Mouse (Mus musculus) embryonic facial prominence, embryonic 11.5 days (tissue): Measurements from ENCODE around the gene Capg. TPM values are rescaled to one million over a fixed set of nuclear protein-coding genes. Genes with fewer than 3 reads are reported as not detected.

Source experiments
- ATAC-seq: fragments of 200-750 bp; cut with Nextera tagmentation; replicated peaks from 2 replicates; pipeline ENCODE4 v1.8.0; 2017; ENCODE audit warnings: low read depth; ENCODE audit not compliant: insufficient number of reproducible peaks, low FRiP score, low TSS enrichment
- DNase-seq: peaks from one replicate; pipeline ENCODE4 v3.0.0-alpha.2; 2015; ENCODE audit warnings: low spot score
- H3K27ac ChIP-seq: fragments of 300-500 bp; sonication (generic); replicated peaks from 2 replicates; pipeline ENCODE4 v1.5.1; 2014; ENCODE audit warnings: mild to moderate bottlenecking, low read depth, low read length, control low read depth
- H3K27me3 ChIP-seq: fragments of 300-500 bp; sonication (generic); 2 replicates; pipeline ENCODE4 v1.6.1; 2014; ENCODE audit warnings: mild to moderate bottlenecking, low read length, moderate library complexity, mixed read lengths; ENCODE audit not compliant: control insufficient read depth, insufficient read depth
- H3K36me3 ChIP-seq: fragments of 300-500 bp; sonication (generic); replicated peaks from 2 replicates; pipeline ENCODE4 v1.6.1; 2014; ENCODE audit warnings: low read depth, mild to moderate bottlenecking, low read length, moderate library complexity, mixed read lengths; ENCODE audit not compliant: control insufficient read depth, insufficient read depth
- H3K4me1 ChIP-seq: fragments of 300-500 bp; sonication (generic); 2 replicates; pipeline ENCODE4 v1.6.1; 2014; ENCODE audit warnings: low read length, mixed read lengths; ENCODE audit not compliant: control insufficient read depth, insufficient read depth
- H3K4me2 ChIP-seq: fragments of 300-500 bp; sonication (generic); 2 replicates; pipeline ENCODE4 v1.6.1; 2014; ENCODE audit warnings: low read depth, mild to moderate bottlenecking, control low read depth, low read length, moderate library complexity
- H3K4me3 ChIP-seq: fragments of 300-500 bp; sonication (generic); 2 replicates; pipeline ENCODE4 v1.5.1; 2014; ENCODE audit warnings: low read depth, low read length, control low read depth
- H3K9ac ChIP-seq: fragments of 300-500 bp; sonication (generic); replicated peaks from 2 replicates; pipeline ENCODE4 v1.6.1; 2014; ENCODE audit warnings: mild to moderate bottlenecking, control low read depth, low read length
- H3K9me3 ChIP-seq: fragments of 300-500 bp; sonication (generic); replicated peaks from 2 replicates; pipeline ENCODE4 v1.6.1; 2016; ENCODE audit warnings: mild to moderate bottlenecking, low read length, inconsistent platforms, mixed read lengths; ENCODE audit not compliant: control insufficient read depth
- WGBS: fragments of 180-500 bp; shearing (Covaris S2); extraction: QIAGEN DNeasy Blood & Tissue Kit; methylation state at CpG from one replicate; pipeline ENCODE4 v1.1.7; 2014; 5-methylcytosine and 5-hydroxymethylcytosine counted together
- polyA plus RNA-seq: library from polyadenylated mRNA; unstranded; fragments of >200 nt; fragmentation: Nextera tagmentation; extraction: Ambion mirVana; gene quantifications from 2 replicates; pipeline ENCODE4 v1.2.1, GENCODE M21; 2014

Capg gene
- polyA plus RNA-seq, 1 experiment from 2014 or later: 17.5 TPM

- no peaks in the 10 kb centered on the region for H3K4me1 ChIP-seq
- DNase-seq (no peak), ATAC-seq (no peak)
- H3K4me3 ChIP-seq: no peak overlapping the region
- H3K9ac ChIP-seq: no peak overlapping the region
- H3K4me2 ChIP-seq: no peak overlapping the region
- no peaks in the 10 kb centered on the region for H3K9me3 ChIP-seq
- 94% methylated on average over 4 of the region's 4 CpGs for WGBS
- 0 out of 2 replicates have a peak, but pooled peaks cover 2% of the 10 kb centered on the region for H3K36me3 ChIP-seq
- no peak overlapping the region for H3K27ac ChIP-seq
- H3K27me3 ChIP-seq: no peaks in the 10 kb centered on the region
These were observed 64.5 kb downstream of the Capg start for GRCm38 (mm10) chr6:72608662-72609184.

- Histone ChIP-seq H3K4me2 (no peak overlapping the region), H3K9ac (no peak overlapping the region), H3K27me3 (no peaks in the 10 kb centered on the region), H3K4me3 (no peak overlapping the region), H3K36me3 (0 out of 2 replicates have a peak, but pooled peaks cover 2% of the 10 kb centered on the region), H3K4me1 (0 out of 2 replicates have a peak, but pooled peaks cover under 1% of the 10 kb centered on the region), H3K27ac (no peak overlapping the region), H3K9me3 (no peaks in the 10 kb centered on the region)
- DNase-seq (no peak), ATAC-seq (no peak)
- 91% methylated on average over 4 of the region's 4 CpGs for WGBS
These were observed 66.1 kb downstream of the Capg start for GRCm38 (mm10) chr6:72610261-72610660.

Other genes starting within 250 kb of the Capg start
- not detected in 2 replicates for gene Sftpb, start 239.8 kb upstream of the Capg start, polyA plus RNA-seq
- gene Usp39, start 199.2 kb upstream of the Capg start, polyA plus RNA-seq: 107 and 111 TPM in 2 replicates
- 16.4 and 19.8 TPM in 2 replicates for gene 0610030E20Rik, start 197.1 kb upstream of the Capg start, polyA plus RNA-seq
- 7.9 and 9.0 TPM in 2 replicates for gene Tmem150a, start 188.9 kb upstream of the Capg start, polyA plus RNA-seq
- gene Rnf181, start 177.4 kb upstream of the Capg start, polyA plus RNA-seq: 95.1 and 96.7 TPM in 2 replicates
- 13.5 and 15.8 TPM in 2 replicates for gene Vamp5, start 163.9 kb upstream of the Capg start, polyA plus RNA-seq
- 69.6 and 75.6 TPM in 2 replicates for gene Vamp8, start 153.7 kb upstream of the Capg start, polyA plus RNA-seq
- 12.4 and 15.7 TPM in 2 replicates for gene Ggcx, start 130.1 kb upstream of the Capg start, polyA plus RNA-seq
- 503 and 527 TPM in 2 replicates for gene Mat2a, start 104.8 kb upstream of the Capg start, polyA plus RNA-seq
- not detected in 2 replicates for gene Sh2d6, start 22.7 kb upstream of the Capg start, polyA plus RNA-seq
- 16.4 and 17.2 TPM in 2 replicates for gene Elmod3, start 54.0 kb downstream of the Capg start, polyA plus RNA-seq
- gene Retsat, start 54.1 kb downstream of the Capg start, polyA plus RNA-seq: 9.5 and 10.1 TPM in 2 replicates
- gene Tgoln1, start 72.6 kb downstream of the Capg start, polyA plus RNA-seq: 31.8 and 35.1 TPM in 2 replicates
- 23.6 and 28.6 TPM in 2 replicates for gene Tcf7l1, start 244.9 kb downstream of the Capg start, polyA plus RNA-seq